Mouse (Mus musculus) heart, embryonic 10.5 days (tissue): Measurements from ENCODE around the gene Gm10570. TPM values are rescaled to one million over a fixed set of nuclear protein-coding genes. Genes with fewer than 3 reads are reported as not detected.

Experiments
- DNase-seq: peaks from one replicate; pipeline ENCODE4 v3.0.0-alpha.2; 2017; ENCODE audit warnings: low spot score
- H3K27ac ChIP-seq: fragments of 300-500 bp; sonication (generic); 2 replicates; pipeline ENCODE4 v1.5.1; 2016; ENCODE audit warnings: mild to moderate bottlenecking
- H3K27me3 ChIP-seq: fragments of 300-500 bp; sonication (generic); 2 replicates; pipeline ENCODE4 v1.6.1; 2016; ENCODE audit warnings: mild to moderate bottlenecking; ENCODE audit not compliant: poor library complexity, insufficient read depth, severe bottlenecking
- H3K36me3 ChIP-seq: fragments of 300-500 bp; sonication (generic); 2 replicates; pipeline ENCODE4 v1.6.1; 2016; ENCODE audit warnings: mild to moderate bottlenecking, moderate library complexity
- H3K4me1 ChIP-seq: fragments of 300-500 bp; sonication (generic); 2 replicates; pipeline ENCODE4 v1.6.1; 2016; ENCODE audit warnings: mild to moderate bottlenecking
- H3K4me3 ChIP-seq: fragments of 300-500 bp; sonication (generic); 2 replicates; pipeline ENCODE4 v1.5.1; 2016; ENCODE audit warnings: mild to moderate bottlenecking, moderate library complexity
- H3K9me3 ChIP-seq: fragments of 300-500 bp; sonication (generic); 2 replicates; pipeline ENCODE4 v1.6.1; 2016; ENCODE audit warnings: mild to moderate bottlenecking, moderate library complexity
- WGBS: fragments of 180-500 bp; shearing (Covaris S2); methylation state at CpG from one replicate; pipeline ENCODE4 v1.1.7; 2016; 5-methylcytosine and 5-hydroxymethylcytosine counted together
- polyA plus RNA-seq: library from polyadenylated mRNA; unstranded; fragments of >200 nt; fragmentation: Nextera tagmentation; extraction: Ambion mirVana; gene quantifications from 2 replicates; pipeline ENCODE4 v1.2.1, GENCODE M21; 2016

Gene Gm10570
- polyA plus RNA-seq, 1 experiment from 2014 or later = 0.58 TPM

- Histone ChIP-seq H3K4me3 (no peak overlapping the region), H3K9me3 (no peaks in the 10 kb centered on the region), H3K27ac (no peak overlapping the region), H3K36me3 (no peaks in the 10 kb centered on the region), H3K27me3 (peaks cover 97% of the 10 kb centered on the region), H3K4me1 (peaks cover 22% of the 10 kb centered on the region)
- no peak for DNase-seq
- 45% methylated on average over 5 of the region's 5 CpGs for WGBS
Measured at GRCm38 (mm10) chr4:130275823-130276105, 32.7 kb downstream of the Gm10570 start.

- H3K36me3 ChIP-seq = no peaks in the 10 kb centered on the region
- H3K27me3 ChIP-seq = peaks cover 97% of the 10 kb centered on the region
- H3K4me3 ChIP-seq = peak overlapping the region; percentile 69
- DNase-seq = no peak
- H3K4me1 ChIP-seq = peaks cover 22% of the 10 kb centered on the region
- WGBS = 2% methylated on average over 62 of the region's 62 CpGs
- no peaks in the 10 kb centered on the region for H3K9me3 ChIP-seq
- peak overlapping the region; percentile 75 for H3K27ac ChIP-seq
Measured at GRCm38 (mm10) chr4:130275016-130275822, 33.3 kb downstream of the Gm10570 start.

- Histone ChIP-seq H3K27me3 (peaks cover 99% of the 10 kb centered on the region), H3K9me3 (no peaks in the 10 kb centered on the region), H3K4me3 (peak overlapping the region; percentile 69), H3K4me1 (peaks cover 22% of the 10 kb centered on the region), H3K36me3 (no peaks in the 10 kb centered on the region), H3K27ac (peak overlapping the region; percentile 75)
- under 1% methylated on average over 29 of the region's 29 CpGs for WGBS
- no peak for DNase-seq
Measured at GRCm38 (mm10) chr4:130274346-130275015, 34.0 kb downstream of the Gm10570 start.

- Histone ChIP-seq H3K27ac (peak overlapping the region; percentile 75), H3K4me1 (peaks cover 22% of the 10 kb centered on the region), H3K9me3 (no peaks in the 10 kb centered on the region), H3K36me3 (no peaks in the 10 kb centered on the region), H3K4me3 (peak overlapping the region; percentile 69), H3K27me3 (peaks cover 97% of the 10 kb centered on the region)
- WGBS = 9% methylated on average over 11 of the region's 12 CpGs
- no peak for DNase-seq
Measured at GRCm38 (mm10) chr4:130273698-130274345, 34.7 kb downstream of the Gm10570 start.

GRCm38 (mm10) chr4:130270611-130271347 lies 37.7 kb downstream of the Gm10570 start:
- no peak for DNase-seq
- H3K9me3 ChIP-seq = no peaks in the 10 kb centered on the region
- 75% methylated on average over 6 of the region's 6 CpGs for WGBS
- H3K4me3 ChIP-seq = no peak overlapping the region
- no peaks in the 10 kb centered on the region for H3K36me3 ChIP-seq
- peaks cover 32% of the 10 kb centered on the region for H3K4me1 ChIP-seq
- H3K27me3 ChIP-seq = peaks cover 70% of the 10 kb centered on the region
- no peak overlapping the region for H3K27ac ChIP-seq

GRCm38 (mm10) chr4:130270089-130270488 lies 38.4 kb downstream of the Gm10570 start:
- Histone ChIP-seq H3K9me3 (no peaks in the 10 kb centered on the region), H3K27ac (no peak overlapping the region), H3K4me3 (no peak overlapping the region), H3K36me3 (no peaks in the 10 kb centered on the region), H3K4me1 (peaks cover 27% of the 10 kb centered on the region), H3K27me3 (peaks cover 67% of the 10 kb centered on the region)
- no peak for DNase-seq
- 72% methylated on average over 8 of the region's 8 CpGs for WGBS

- no peak overlapping the region for H3K27ac ChIP-seq
Measured at GRCm38 (mm10) chr4:130268736-130269135, 39.7 kb downstream of the Gm10570 start.

GRCm38 (mm10) chr4:130267069-130267468 lies 41.4 kb downstream of the Gm10570 start:
- no peak for DNase-seq
- peaks cover 67% of the 10 kb centered on the region for H3K27me3 ChIP-seq
- H3K9me3 ChIP-seq = no peaks in the 10 kb centered on the region
- H3K27ac ChIP-seq = no peak overlapping the region; the same call in 1 of the 2 replicates
- no peak overlapping the region for H3K4me3 ChIP-seq
- WGBS = 80% methylated on average over 7 of the region's 7 CpGs
- no peaks in the 10 kb centered on the region for H3K36me3 ChIP-seq
- H3K4me1 ChIP-seq = peaks cover 22% of the 10 kb centered on the region

More at GRCm38 (mm10) chr4:130268736-130269135, 39.7 kb downstream of the Gm10570 start:
- 85% methylated on average over 10 of the region's 10 CpGs for WGBS
- no peak for DNase-seq
- Histone ChIP-seq H3K9me3 (no peaks in the 10 kb centered on the region), H3K27me3 (peaks cover 67% of the 10 kb centered on the region), H3K4me1 (peaks cover 25% of the 10 kb centered on the region), H3K4me3 (no peak overlapping the region), H3K36me3 (no peaks in the 10 kb centered on the region)

- H3K27me3 ChIP-seq = peaks cover 62% of the 10 kb centered on the region
- no peak for DNase-seq
- 64% methylated on average over 9 of the region's 9 CpGs for WGBS
- no peak overlapping the region for H3K4me3 ChIP-seq
- no peaks in the 10 kb centered on the region for H3K9me3 ChIP-seq
- no peaks in the 10 kb centered on the region for H3K36me3 ChIP-seq
- peaks cover 22% of the 10 kb centered on the region for H3K4me1 ChIP-seq
- H3K27ac ChIP-seq = no peak overlapping the region
Measured at GRCm38 (mm10) chr4:130266601-130267000, 41.9 kb downstream of the Gm10570 start.

GRCm38 (mm10) chr4:130264698-130265349 lies 43.6 kb downstream of the Gm10570 start:
- Histone ChIP-seq H3K27me3 (peaks cover 45% of the 10 kb centered on the region), H3K4me1 (peaks cover 22% of the 10 kb centered on the region), H3K27ac (no peak overlapping the region), H3K36me3 (no peaks in the 10 kb centered on the region), H3K9me3 (no peaks in the 10 kb centered on the region), H3K4me3 (no peak overlapping the region)
- DNase-seq = no peak
- 19% methylated on average over 24 of the region's 24 CpGs for WGBS

GRCm38 (mm10) chr4:130264131-130264530 lies 44.3 kb downstream of the Gm10570 start:
- peaks cover 42% of the 10 kb centered on the region for H3K27me3 ChIP-seq
- H3K4me3 ChIP-seq = no peak overlapping the region
- peaks cover 22% of the 10 kb centered on the region for H3K4me1 ChIP-seq
- DNase-seq = no peak
- H3K9me3 ChIP-seq = no peaks in the 10 kb centered on the region
- no peaks in the 10 kb centered on the region for H3K36me3 ChIP-seq
- H3K27ac ChIP-seq = no peak overlapping the region
- WGBS = 28% methylated on average over 11 of the region's 11 CpGs

- Histone ChIP-seq H3K4me3 (no peak overlapping the region), H3K36me3 (no peaks in the 10 kb centered on the region), H3K4me1 (peaks cover 11% of the 10 kb centered on the region; the same call in 1 of the 2 replicates), H3K9me3 (no peaks in the 10 kb centered on the region), H3K27ac (no peak overlapping the region), H3K27me3 (peaks cover 46% of the 10 kb centered on the region)
- WGBS = 27% methylated on average over 5 of the region's 5 CpGs
- no peak for DNase-seq
Measured at GRCm38 (mm10) chr4:130260406-130260805, 48.1 kb downstream of the Gm10570 start.
